Mouse (Mus musculus) erythroblast, embryonic 14.5 days (primary cell): ENCODE data around the gene Slc35e4.

Source experiments
- GATA1 ChIP-seq: IDR thresholded peaks from 2 replicates; pipeline ENCODE4 v1.6.1; 2012; ENCODE audit warnings: low read length, inconsistent platforms, mixed read lengths
- TAL1 ChIP-seq: IDR thresholded peaks from 3 replicates; pipeline ENCODE4 v1.6.1; 2012; ENCODE audit warnings: low read length, inconsistent platforms, mixed read lengths

DNA sequence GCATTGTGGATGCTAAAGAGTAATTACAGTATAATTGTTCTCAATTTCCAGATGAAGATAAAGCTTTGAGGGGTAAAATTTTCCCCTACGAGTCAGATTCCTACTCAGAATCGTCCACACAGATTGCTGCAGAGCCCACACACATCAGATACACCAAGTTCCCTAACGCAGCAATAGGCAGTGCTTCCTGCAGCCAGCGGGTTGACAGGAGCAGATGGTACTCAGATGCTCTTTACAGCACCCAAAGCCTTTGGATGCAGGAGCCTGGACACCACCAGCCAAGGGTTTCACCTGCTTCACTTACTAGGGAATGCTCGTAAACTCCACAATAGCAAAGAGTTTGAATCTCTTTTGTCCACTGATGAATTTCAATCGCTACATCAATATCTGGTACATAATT lies 38.0 kb downstream of the Slc35e4 start:
- TF ChIP-seq GATA1 (no peak), TAL1 (no peak)
